20 mouse cellular contexts compared by ENCODE assay signal in the genomic region with DNA sequence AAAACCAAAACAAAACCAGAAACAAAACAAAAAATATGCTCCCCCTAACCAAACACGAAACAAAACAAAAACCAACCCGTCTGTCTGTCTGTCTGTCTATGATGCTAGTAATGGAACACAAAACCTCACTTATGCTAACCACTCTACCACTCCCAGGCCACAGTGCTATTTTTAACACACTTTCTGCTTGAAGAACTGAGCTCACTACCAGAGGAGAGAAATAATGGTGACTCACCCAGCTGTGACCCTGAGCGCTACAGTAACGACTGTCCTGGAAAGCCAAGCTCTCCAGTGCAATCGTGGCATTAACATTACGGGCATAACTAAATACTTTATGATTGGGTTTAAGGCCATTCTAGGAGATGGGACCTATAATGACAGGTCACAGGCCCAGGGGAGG. TPM values are rescaled to one million over a fixed set of nuclear protein-coding genes. Genes with fewer than 3 reads are reported as not detected.
DNase-seq lines count a peak whose midpoint lies in the region; ATAC-seq and TF ChIP-seq lines count a peak whose summit lies in the region.
"Had no signal": no experiment of that assay in that cellular context is flagged by ENCODE, and none has a peak within 500 bp of the region (broad histone marks: within the 10 kb centered on the region; RNA-seq: fewer than 3 reads in every experiment).

No protein-coding gene starts in this region.

- H3K4me3 ChIP-seq in liver, embryonic 11.5 days (ENCODE audit: low read depth, low read length), result no peak overlapping the region
- no peak overlapping the region for H3K4me3 ChIP-seq in liver, embryonic 14.5 days (ENCODE audit: insufficient read depth in 1 of 2, low read depth in 2 of 2, low read length in 2 of 2)
- H3K4me3 ChIP-seq: hindbrain, embryonic 12.5 days; intestine, embryonic 15.5 days; layer of hippocampus, adult 2 months; limb, embryonic 12.5 days; midbrain, embryonic 12.5 days had no signal

- H3K9me3 ChIP-seq in liver, embryonic 11.5 days (ENCODE audit: control insufficient read depth, low read length), result no peaks in the 10 kb centered on the region
- H3K9me3 ChIP-seq in liver, embryonic 14.5 days (ENCODE audit: control insufficient read depth, low read length), result no peaks in the 10 kb centered on the region
- H3K9me3 ChIP-seq: hindbrain, embryonic 12.5 days; intestine, embryonic 15.5 days; limb, embryonic 12.5 days; midbrain, embryonic 12.5 days had no signal

- WGBS in liver, embryonic 11.5 days, result 64% methylated on average over 6 of the region's 6 CpGs
- WGBS in liver, embryonic 14.5 days (ENCODE audit: insufficient replicate concordance), result 36% methylated on average over 6 of the region's 6 CpGs

- H3K27ac ChIP-seq in liver, embryonic 11.5 days (ENCODE audit: low read depth, low read length), result peak overlapping the region; percentile 56; the same call in 1 of the 2 replicates
- no peak overlapping the region for H3K27ac ChIP-seq in liver, embryonic 14.5 days
- H3K27ac ChIP-seq: hindbrain, embryonic 12.5 days; intestine, embryonic 15.5 days; layer of hippocampus, adult 2 months; limb, embryonic 12.5 days; midbrain, embryonic 12.5 days had no signal

- DNase-seq in liver, embryonic 11.5 days (ENCODE audit: low spot score), result no peak
- no peak for DNase-seq in liver
- DNase-seq in adrenal gland, postnatal 25 days, result peak; percentile 33
- no peak for DNase-seq in liver, embryonic 14.5 days (ENCODE audit: low read depth in 3 of 3, low spot score in 3 of 3)
- DNase-seq in lung, postnatal 25 days (ENCODE audit: low spot score), result no peak
- DNase-seq in gastrocnemius, postnatal 36 days, result no peak
- no peak for DNase-seq in c-Kit-positive CD71-positive TER-119-positive erythroid progenitor cells, embryonic 14.5 days (ENCODE audit: low spot score)
- DNase-seq: cerebellum, postnatal 10 days; gastrocnemius, postnatal 14 days; lung, embryonic 14.5 days; right cerebral cortex, postnatal 14 days had no signal

- peaks cover 19% of the 10 kb centered on the region for H3K4me1 ChIP-seq in liver, embryonic 11.5 days (replicated peaks; ENCODE audit: control insufficient read depth, insufficient read depth, low read length)
- peaks cover 8 to 22% of the 10 kb centered on the region in 2 experiments for H3K4me1 ChIP-seq in liver, embryonic 14.5 days (replicated peaks; ENCODE audit: control insufficient read depth in 2 of 2, insufficient read depth in 2 of 2, low read length in 1 of 2)
- H3K4me1 ChIP-seq: hindbrain, embryonic 12.5 days; midbrain, embryonic 12.5 days had no signal

- no peaks in the 10 kb centered on the region for H3K27me3 ChIP-seq in liver, embryonic 11.5 days (replicated peaks; ENCODE audit: control insufficient read depth, insufficient read depth, low read length)
- no peaks in the 10 kb centered on the region for H3K27me3 ChIP-seq in liver, embryonic 14.5 days (ENCODE audit: control insufficient read depth, insufficient read depth, low read length)
- H3K27me3 ChIP-seq: hindbrain, embryonic 12.5 days; intestine, embryonic 15.5 days had no signal

- TF ChIP-seq EP300 in liver, embryonic 14.5 days (IDR thresholded peaks at IDR 0.05; ENCODE audit: low read depth), result no peak

- no peak overlapping the region; the same call in 1 of the 2 replicates for H3K4me2 ChIP-seq in liver, embryonic 11.5 days
- peak overlapping the region; percentile 14; the same call in 1 of the 2 replicates for H3K4me2 ChIP-seq in liver, embryonic 14.5 days (ENCODE audit: low read depth)
- H3K4me2 ChIP-seq: hindbrain, embryonic 12.5 days; intestine, embryonic 15.5 days; limb, embryonic 12.5 days; lung, embryonic 14.5 days; midbrain, embryonic 12.5 days had no signal

- peak; percentile 15 for ATAC-seq in liver, embryonic 11.5 days (replicated peaks; ENCODE audit: low FRiP score)
- peak; percentile 14; the same call in 1 of the 2 replicates for ATAC-seq in liver, embryonic 14.5 days (ENCODE audit: insufficient read depth)
- ATAC-seq in frontal cortex, adult (ENCODE audit: low TSS enrichment), result no peak
- ATAC-seq: activated CD4-positive, CD25-positive, alpha-beta regulatory T cell, adult 4 months; CD4-positive, CD25-positive, alpha-beta regulatory T cell, adult 4 months; forebrain, embryonic 16.5 days; intestine, embryonic 15.5 days had no signal

- TF ChIP-seq CTCF in liver, embryonic 14.5 days (IDR thresholded peaks at IDR 0.05; ENCODE audit: low read depth), result no peak

- intact Hi-C loops in gastrocnemius, postnatal 36 days (cut with DNase I), result no loop called here

- H3K9ac ChIP-seq in liver, embryonic 11.5 days (ENCODE audit: low read depth, low read length), result no peak overlapping the region
- H3K9ac ChIP-seq in liver, embryonic 14.5 days (replicated peaks), result no peak overlapping the region
- H3K9ac ChIP-seq: hindbrain, embryonic 12.5 days; intestine, embryonic 15.5 days; limb, embryonic 12.5 days; lung, embryonic 14.5 days; midbrain, embryonic 12.5 days had no signal

- H3K36me3 ChIP-seq in liver, embryonic 11.5 days (ENCODE audit: control insufficient read depth, insufficient read depth, low read length), result no peaks in the 10 kb centered on the region
- H3K36me3 ChIP-seq in liver, embryonic 14.5 days (replicated peaks; ENCODE audit: control insufficient read depth, insufficient read depth, low read depth), result no peaks in the 10 kb centered on the region
- H3K36me3 ChIP-seq: hindbrain, embryonic 12.5 days; intestine, embryonic 15.5 days; limb, embryonic 12.5 days; midbrain, embryonic 12.5 days had no signal

RNA-seq across cellular contexts. Expression of a gene that starts 5.7 kb away (rescaled TPM):
- polyA plus RNA-seq in liver, embryonic 11.5 days (2014; fragmentation: Nextera tagmentation; extraction: Ambion mirVana), result 25.3 and 32.4 TPM in 2 replicates
- 5.8 and 6.9 TPM in 2 replicates for total RNA-seq in adrenal gland, postnatal 25 days (2021)
- 5.4 and 9.0 TPM in 2 replicates for polyA plus RNA-seq in liver, embryonic 14.5 days (2012; rRNA removed)
- polyA plus RNA-seq in liver, embryonic 14.5 days (2014; fragmentation: Nextera tagmentation; extraction: Ambion mirVana), result 11.1 and 14.9 TPM in 2 replicates
- total RNA-seq in gastrocnemius, postnatal 36 days (2021), result 10 to 100 TPM; 13.5 to 15.4 TPM
- polyA plus RNA-seq: CD4-positive, CD25-positive, alpha-beta regulatory T cell, adult 4 months had no signal

RNA-seq across cellular contexts. Expression of a gene that starts 46.2 kb away (rescaled TPM):
- polyA plus RNA-seq in liver, embryonic 11.5 days (2014; fragmentation: Nextera tagmentation; extraction: Ambion mirVana), result 111 and 113 TPM in 2 replicates
- 113 and 128 TPM in 2 replicates for total RNA-seq in adrenal gland, postnatal 25 days (2021)
- polyA plus RNA-seq in liver, embryonic 14.5 days (2012; rRNA removed), result 52.5 and 62.6 TPM in 2 replicates
- 96.8 and 105 TPM in 2 replicates for polyA plus RNA-seq in liver, embryonic 14.5 days (2014; fragmentation: Nextera tagmentation; extraction: Ambion mirVana)
- 10 to 100 TPM; 20.3 to 28.4 TPM for total RNA-seq in gastrocnemius, postnatal 36 days (2021)
